Mouse (Mus musculus) layer of hippocampus, adult 18-20 months (tissue): ENCODE measurements at regions not wholly inside any gene's neighbourhood (a gene's known extent, or its start where the extent isn't known, plus 50 kb on each side); places are given as distances from the start of the nearest gene placed in this dataset.

Experiments
- DNase-seq, 2 experiments: peaks; one replicate each; pipeline ENCODE4 v3.0.0; 2022; ENCODE audit warnings: low spot score in 2 of 2

GRCm38 (mm10) chr15:62229023-62229422 lies 1306.2 kb upstream of the A1bg start:
- no peak for DNase-seq

- no peak for DNase-seq
These were observed 1302.0 kb upstream of the A1bg start for GRCm38 (mm10) chr15:62224798-62225197.

GRCm38 (mm10) chr15:62224191-62224590 lies 1301.4 kb upstream of the A1bg start:
- no peak for DNase-seq

GRCm38 (mm10) chr15:62223156-62223840 lies 1300.5 kb upstream of the A1bg start:
- DNase-seq = no peak

GRCm38 (mm10) chr15:62222731-62223130 lies 1299.9 kb upstream of the A1bg start:
- DNase-seq = no peak

- DNase-seq = no peak
These were observed 1299.4 kb upstream of the A1bg start for GRCm38 (mm10) chr15:62222201-62222600.

- DNase-seq = no peak
These were observed 1298.4 kb upstream of the A1bg start for GRCm38 (mm10) chr15:62221024-62221819.

GRCm38 (mm10) chr15:62220620-62221019 lies 1297.8 kb upstream of the A1bg start:
- DNase-seq = no peak

GRCm38 (mm10) chr15:62219934-62220540 lies 1297.2 kb upstream of the A1bg start:
- DNase-seq = no peak

- no peak for DNase-seq
These were observed 1295.7 kb upstream of the A1bg start for GRCm38 (mm10) chr15:62218346-62219080.

GRCm38 (mm10) chr15:62216688-62217477 lies 1294.1 kb upstream of the A1bg start:
- no peak for DNase-seq

GRCm38 (mm10) chr15:62215616-62216398 lies 1293.0 kb upstream of the A1bg start:
- no peak for DNase-seq

- no peak for DNase-seq
These were observed 1291.5 kb upstream of the A1bg start for GRCm38 (mm10) chr15:62214300-62214699.

GRCm38 (mm10) chr15:62212283-62212910 lies 1289.6 kb upstream of the A1bg start:
- no peak for DNase-seq

- DNase-seq = no peak
These were observed 1287.2 kb upstream of the A1bg start for GRCm38 (mm10) chr15:62209881-62210481.

- DNase-seq = no peak
These were observed 1286.5 kb upstream of the A1bg start for GRCm38 (mm10) chr15:62209296-62209695.

GRCm38 (mm10) chr15:62206502-62206902 lies 1283.7 kb upstream of the A1bg start:
- DNase-seq = no peak

- no peak for DNase-seq
These were observed 1281.4 kb upstream of the A1bg start for GRCm38 (mm10) chr15:62203951-62204905.
